Mouse (Mus musculus) liver, adult (tissue): ENCODE results near the gene Nxn.

ENCODE experiments used
- GATA4 ChIP-seq: IDR thresholded peaks from 2 replicates; pipeline ENCODE4 v1.6.1; 2014; ENCODE audit warnings: mild to moderate bottlenecking, low read length; ENCODE audit not compliant: insufficient replicate concordance

Gene Nxn

GRCm38 (mm10) chr11:76258511-76258910, 140.4 kb downstream of the Nxn start:
- no peak for TF ChIP-seq GATA4

GRCm38 (mm10) chr11:76257386-76257785, 141.6 kb downstream of the Nxn start:
- no peak for TF ChIP-seq GATA4

GRCm38 (mm10) chr11:76256129-76256528, 142.8 kb downstream of the Nxn start:
- TF ChIP-seq GATA4, result no peak

- TF ChIP-seq GATA4, result no peak
These were observed 143.4 kb downstream of the Nxn start for GRCm38 (mm10) chr11:76255431-76256001.

- TF ChIP-seq GATA4, result no peak
These were observed 145.0 kb downstream of the Nxn start for GRCm38 (mm10) chr11:76253918-76254264.

GRCm38 (mm10) chr11:76253145-76253917, 145.6 kb downstream of the Nxn start:
- TF ChIP-seq GATA4, result no peak

- no peak for TF ChIP-seq GATA4
These were observed 146.9 kb downstream of the Nxn start for GRCm38 (mm10) chr11:76252036-76252435.

- no peak for TF ChIP-seq GATA4
These were observed 151.7 kb downstream of the Nxn start for GRCm38 (mm10) chr11:76247239-76247638.

GRCm38 (mm10) chr11:76246439-76246838, 152.5 kb downstream of the Nxn start:
- no peak for TF ChIP-seq GATA4

- no peak for TF ChIP-seq GATA4
These were observed 155.0 kb downstream of the Nxn start for GRCm38 (mm10) chr11:76243811-76244546.

- no peak; the same call in 1 of the 2 replicates for TF ChIP-seq GATA4
These were observed 155.8 kb downstream of the Nxn start, which contains the start of the genes Mrm3 and Glod4 for GRCm38 (mm10) chr11:76242901-76243810. Gene Mrm3, plus strand, starts transcription at chr11:76243715. Gene Glod4, minus strand, starts transcription at chr11:76243725.

- no peak for TF ChIP-seq GATA4
These were observed 159.2 kb downstream of the Nxn start for GRCm38 (mm10) chr11:76239750-76240149.

GRCm38 (mm10) chr11:76236136-76236535, 162.8 kb downstream of the Nxn start:
- TF ChIP-seq GATA4, result no peak

- no peak for TF ChIP-seq GATA4
These were observed 173.9 kb downstream of the Nxn start for GRCm38 (mm10) chr11:76225051-76225450.

GRCm38 (mm10) chr11:76224631-76225030, 174.3 kb downstream of the Nxn start:
- TF ChIP-seq GATA4, result no peak

GRCm38 (mm10) chr11:76217390-76217800, 181.5 kb downstream of the Nxn start, which contains the start of the genes Dbil5 and Gemin4:
Gene Dbil5, plus strand, starts transcription at chr11:76217608.
Gene Gemin4, minus strand, starts transcription at chr11:76217664.
- peak; percentile 13; the same call in 1 of the 2 replicates for TF ChIP-seq GATA4
